Mouse (Mus musculus): ENCODE measurements around the gene Helb. TPM values are rescaled to one million over a fixed set of nuclear protein-coding genes. Genes with fewer than 3 reads are reported as not detected.
A peak's percentile ranks its signal among the peaks of the same experiment; 100 is the strongest.

The Helb gene
- polyA plus RNA-seq, 2 experiments: 6.0 to 9.0 TPM

DNA sequence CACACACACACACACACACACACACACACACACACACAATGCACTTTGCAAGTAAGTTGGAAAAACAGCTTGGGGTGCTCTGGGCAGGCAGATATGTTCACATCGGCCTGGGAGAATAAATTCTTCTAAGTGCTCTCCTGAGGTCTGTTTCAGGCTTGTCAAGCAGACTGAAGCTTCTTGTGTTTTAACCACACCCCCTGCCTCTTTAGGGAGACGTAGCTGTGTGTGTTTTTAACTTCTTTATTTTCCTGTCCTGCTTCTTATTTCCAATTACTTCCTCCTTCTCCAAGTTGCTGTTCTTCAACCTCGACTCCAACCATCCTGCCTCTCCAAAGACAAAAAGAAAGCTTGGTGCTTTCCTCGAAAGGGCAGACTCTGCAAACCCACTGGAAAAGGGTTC, 27.4 kb upstream of the Helb start:
- H3K27me3 ChIP-seq (ENCODE audit: control insufficient read depth, insufficient read depth, low read length): no peaks in the 10 kb centered on the region
- DNase-seq (ENCODE audit: low read depth in 3 of 3, low spot score in 3 of 3) (no peak), ATAC-seq (ENCODE audit: insufficient read depth) (no peak)
- no peaks in the 10 kb centered on the region for H3K36me3 ChIP-seq (replicated peaks; ENCODE audit: control insufficient read depth, insufficient read depth, low read depth)
- WGBS (ENCODE audit: insufficient replicate concordance): 19% methylated on average over 4 of the region's 4 CpGs
- TF ChIP-seq EP300 (IDR thresholded peaks at IDR 0.05; ENCODE audit: low read depth): no peak
- no peak for TF ChIP-seq CTCF (IDR thresholded peaks at IDR 0.05; ENCODE audit: low read depth)
- no peak overlapping the region for H3K9ac ChIP-seq (replicated peaks)
- no peak overlapping the region for H3K4me3 ChIP-seq (ENCODE audit: insufficient read depth in 1 of 2, low read depth in 2 of 2, low read length in 2 of 2)
- 0 out of 4 replicates have a peak, but pooled peaks cover 0 to 1% of the 10 kb centered on the region in 2 experiments for H3K4me1 ChIP-seq (replicated peaks; ENCODE audit: control insufficient read depth in 2 of 2, insufficient read depth in 2 of 2, low read length in 1 of 2)
- no peaks in the 10 kb centered on the region for H3K9me3 ChIP-seq (ENCODE audit: control insufficient read depth, low read length)
- no peak overlapping the region for H3K4me2 ChIP-seq (ENCODE audit: low read depth)
- no peak overlapping the region for H3K27ac ChIP-seq

- Histone ChIP-seq H3K9ac (replicated peaks) (no peak overlapping the region), H3K4me3 (ENCODE audit: insufficient read depth in 1 of 2, low read depth in 2 of 2, low read length in 2 of 2) (no peak overlapping the region), H3K9me3 (ENCODE audit: control insufficient read depth, low read length) (no peaks in the 10 kb centered on the region), H3K36me3 (replicated peaks; ENCODE audit: control insufficient read depth, insufficient read depth, low read depth) (no peaks in the 10 kb centered on the region), H3K27ac (no peak overlapping the region), H3K4me1 (replicated peaks; ENCODE audit: control insufficient read depth in 2 of 2, insufficient read depth in 2 of 2, low read length in 1 of 2) (0 out of 4 replicates have a peak, but pooled peaks cover 0 to 1% of the 10 kb centered on the region in 2 experiments), H3K4me2 (ENCODE audit: low read depth) (no peak overlapping the region), H3K27me3 (ENCODE audit: control insufficient read depth, insufficient read depth, low read length) (no peaks in the 10 kb centered on the region)
- whole genome bisulfite sequencing (ENCODE audit: insufficient replicate concordance): 39% methylated on average over 12 of the region's 12 CpGs
- no peak for ATAC-seq (ENCODE audit: insufficient read depth)
- DNase-seq (ENCODE audit: low read depth in 3 of 3, low spot score in 3 of 3): no peak
- TF ChIP-seq EP300 (IDR thresholded peaks at IDR 0.05; ENCODE audit: low read depth): no peak
- no peak for TF ChIP-seq CTCF (IDR thresholded peaks at IDR 0.05; ENCODE audit: low read depth)
Measured at GRCm38 (mm10) chr10:120136020-120136562, 23.3 kb upstream of the Helb start.

DNA sequence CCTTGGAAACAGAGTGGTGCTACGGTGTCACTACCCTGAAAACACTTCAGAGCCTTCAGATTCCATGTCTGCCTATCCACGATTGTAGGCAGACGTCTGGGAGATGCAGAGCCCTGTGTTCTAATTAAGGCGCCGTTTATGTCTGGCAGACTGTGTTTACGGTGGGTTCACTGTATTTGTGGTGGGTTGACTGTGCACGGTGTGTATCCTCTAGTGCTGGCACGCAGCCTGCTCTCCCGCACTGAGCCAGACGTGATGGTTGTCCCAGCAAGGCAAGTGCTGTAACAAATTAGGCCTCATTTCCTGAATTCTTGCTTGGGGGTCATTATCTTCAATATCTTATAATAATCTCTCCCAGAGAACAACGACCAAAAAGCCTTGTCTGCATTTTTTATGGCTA, 20.9 kb upstream of the Helb start:
- WGBS (ENCODE audit: insufficient replicate concordance): 61% methylated on average over 11 of the region's 11 CpGs
- Histone ChIP-seq H3K4me1 (replicated peaks; ENCODE audit: control insufficient read depth in 2 of 2, insufficient read depth in 2 of 2, low read length in 1 of 2) (no peaks in the 10 kb centered on the region), H3K36me3 (replicated peaks; ENCODE audit: control insufficient read depth, insufficient read depth, low read depth) (no peaks in the 10 kb centered on the region), H3K9me3 (ENCODE audit: control insufficient read depth, low read length) (no peaks in the 10 kb centered on the region), H3K9ac (replicated peaks) (no peak overlapping the region), H3K27me3 (ENCODE audit: control insufficient read depth, insufficient read depth, low read length) (no peaks in the 10 kb centered on the region), H3K4me2 (ENCODE audit: low read depth) (no peak overlapping the region), H3K4me3 (ENCODE audit: insufficient read depth in 1 of 2, low read depth in 2 of 2, low read length in 2 of 2) (no peak overlapping the region), H3K27ac (no peak overlapping the region)
- ATAC-seq (ENCODE audit: insufficient read depth): no peak
- no peak for DNase-seq (ENCODE audit: low read depth in 3 of 3, low spot score in 3 of 3)
- TF ChIP-seq EP300 (IDR thresholded peaks at IDR 0.05; ENCODE audit: low read depth) (no peak), CTCF (IDR thresholded peaks at IDR 0.05; ENCODE audit: low read depth) (no peak)

DNA sequence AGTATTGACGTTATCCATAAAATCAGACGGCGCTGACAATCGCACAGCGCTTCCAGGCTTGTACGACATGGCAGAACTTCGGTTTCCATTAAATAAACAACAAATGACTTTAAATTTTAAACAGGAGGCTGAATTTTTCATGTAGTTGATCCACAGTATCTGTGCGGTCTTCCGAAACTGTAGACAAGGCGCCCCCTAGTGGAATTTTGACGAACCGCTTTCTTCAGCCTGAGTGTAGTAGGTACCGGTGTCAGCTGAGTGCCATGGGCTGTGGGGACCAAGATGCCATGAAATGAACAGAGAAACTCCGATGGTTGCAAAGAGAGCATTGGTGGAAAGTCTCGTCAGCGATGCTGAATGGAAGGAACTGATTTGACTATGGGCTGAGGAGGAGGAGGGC, 17.8 kb upstream of the Helb start:
- no peak for ATAC-seq (ENCODE audit: insufficient read depth)
- 59% methylated on average over 16 of the region's 16 CpGs for WGBS (ENCODE audit: insufficient replicate concordance)

DNA sequence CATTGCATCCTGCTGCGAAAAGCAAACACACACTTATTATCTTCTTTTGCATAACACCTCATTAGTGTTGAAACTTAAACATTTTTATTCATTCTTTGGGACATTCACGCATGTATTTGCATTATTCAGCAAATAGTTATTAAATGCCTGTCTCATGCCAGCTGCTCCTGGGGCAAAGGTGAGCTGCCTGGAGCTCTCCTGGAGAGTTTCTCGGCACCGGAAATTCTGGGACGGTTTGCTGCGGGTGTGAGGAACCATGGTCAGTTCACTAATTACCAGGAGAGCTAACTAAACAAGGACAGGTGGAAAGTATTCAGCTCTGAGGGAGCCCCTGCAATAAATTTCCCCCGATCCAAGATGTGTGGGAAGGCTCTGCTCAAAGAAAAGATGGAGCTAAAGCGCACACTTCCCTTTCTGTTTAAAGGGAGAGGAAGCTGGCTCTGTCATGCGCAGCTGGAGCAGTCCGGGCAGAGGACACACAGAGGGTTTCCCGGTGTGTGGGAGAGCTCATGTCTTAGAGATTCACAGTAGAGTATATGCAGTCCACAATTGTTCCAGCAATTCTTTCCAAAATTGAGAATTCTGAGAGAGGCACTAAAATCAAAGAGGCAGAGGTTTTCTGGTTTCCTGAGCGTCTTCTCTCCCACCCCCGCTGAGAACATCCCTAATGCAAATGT, 16.0 kb upstream of the Helb start:
- DNase-seq (ENCODE audit: low read depth in 3 of 3, low spot score in 3 of 3): no peak
- H3K4me2 ChIP-seq (ENCODE audit: low read depth): no peak overlapping the region; the same call in 1 of the 2 replicates
- TF ChIP-seq CTCF (IDR thresholded peaks at IDR 0.05; ENCODE audit: low read depth) (no peak), EP300 (IDR thresholded peaks at IDR 0.05; ENCODE audit: low read depth) (no peak)
- 34% methylated on average over 13 of the region's 13 CpGs for WGBS (ENCODE audit: insufficient replicate concordance)
- H3K4me1 ChIP-seq (replicated peaks; ENCODE audit: control insufficient read depth in 2 of 2, insufficient read depth in 2 of 2, low read length in 1 of 2): no peaks in the 10 kb centered on the region
- H3K27ac ChIP-seq: no peak overlapping the region
- H3K9me3 ChIP-seq (ENCODE audit: control insufficient read depth, low read length): no peaks in the 10 kb centered on the region
- H3K27me3 ChIP-seq (ENCODE audit: control insufficient read depth, insufficient read depth, low read length): no peaks in the 10 kb centered on the region
- ATAC-seq (ENCODE audit: insufficient read depth): no peak
- H3K9ac ChIP-seq (replicated peaks): no peak overlapping the region
- H3K4me3 ChIP-seq (ENCODE audit: insufficient read depth in 1 of 2, low read depth in 2 of 2, low read length in 2 of 2): no peak overlapping the region
- no peaks in the 10 kb centered on the region for H3K36me3 ChIP-seq (replicated peaks; ENCODE audit: control insufficient read depth, insufficient read depth, low read depth)

More for the DNA sequence above, 17.8 kb upstream of the Helb start:
- Histone ChIP-seq H3K9ac (replicated peaks) (no peak overlapping the region), H3K4me1 (replicated peaks; ENCODE audit: control insufficient read depth in 2 of 2, insufficient read depth in 2 of 2, low read length in 1 of 2) (no peaks in the 10 kb centered on the region), H3K4me2 (ENCODE audit: low read depth) (no peak overlapping the region), H3K4me3 (ENCODE audit: insufficient read depth in 1 of 2, low read depth in 2 of 2, low read length in 2 of 2) (no peak overlapping the region), H3K27me3 (ENCODE audit: control insufficient read depth, insufficient read depth, low read length) (no peaks in the 10 kb centered on the region), H3K36me3 (replicated peaks; ENCODE audit: control insufficient read depth, insufficient read depth, low read depth) (no peaks in the 10 kb centered on the region), H3K27ac (no peak overlapping the region), H3K9me3 (ENCODE audit: control insufficient read depth, low read length) (no peaks in the 10 kb centered on the region)
- peak in 1 of 3 experiments; percentile 13 for DNase-seq (ENCODE audit: low read depth in 3 of 3, low spot score in 3 of 3)
- TF ChIP-seq EP300 (IDR thresholded peaks at IDR 0.05; ENCODE audit: low read depth) (no peak), CTCF (IDR thresholded peaks at IDR 0.05; ENCODE audit: low read depth) (peak; percentile 75)
